Mouse (Mus musculus): Measurements from ENCODE around the gene Jchain.

DNA sequence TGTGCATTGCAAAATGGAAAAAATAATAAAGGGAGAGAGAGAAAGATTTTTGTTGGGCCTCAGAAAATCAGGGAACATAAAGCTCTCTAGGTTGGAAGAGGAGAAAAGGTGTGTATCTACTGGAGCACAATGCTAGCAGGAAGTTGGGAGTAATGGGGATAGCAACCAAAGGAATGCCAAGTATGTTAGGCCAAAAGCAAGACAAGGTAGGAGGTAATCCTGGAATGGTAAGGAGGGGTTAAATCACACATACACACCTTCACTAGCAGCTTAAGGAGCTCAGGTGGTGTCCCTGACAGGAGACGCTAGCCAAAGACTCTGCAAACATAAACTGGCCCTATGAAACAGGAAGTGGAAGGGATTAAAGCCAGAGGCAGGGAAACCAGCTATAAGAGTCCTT, 31.3 kb upstream of the Jchain start:
- TF ChIP-seq CTCF (IDR thresholded peaks at IDR 0.05; ENCODE audit: low read depth, low read length) = no peak
- no peak for TF ChIP-seq POLR2A (IDR thresholded peaks at IDR 0.05; ENCODE audit: borderline replicate concordance, low read depth, low read length)
